Mouse (Mus musculus) E14TG2a.4 (cell line): ENCODE results near the gene Megf9.

Experiments
- CTCF ChIP-seq: conservative IDR thresholded peaks from 2 replicates; pipeline ENCODE4 v1.5.1; 2014; ENCODE audit warnings: low read length
- POU5F1 ChIP-seq: IDR thresholded peaks from 2 replicates; pipeline ENCODE4 v1.6.1; 2014; ENCODE audit warnings: low read length, borderline replicate concordance

DNA sequence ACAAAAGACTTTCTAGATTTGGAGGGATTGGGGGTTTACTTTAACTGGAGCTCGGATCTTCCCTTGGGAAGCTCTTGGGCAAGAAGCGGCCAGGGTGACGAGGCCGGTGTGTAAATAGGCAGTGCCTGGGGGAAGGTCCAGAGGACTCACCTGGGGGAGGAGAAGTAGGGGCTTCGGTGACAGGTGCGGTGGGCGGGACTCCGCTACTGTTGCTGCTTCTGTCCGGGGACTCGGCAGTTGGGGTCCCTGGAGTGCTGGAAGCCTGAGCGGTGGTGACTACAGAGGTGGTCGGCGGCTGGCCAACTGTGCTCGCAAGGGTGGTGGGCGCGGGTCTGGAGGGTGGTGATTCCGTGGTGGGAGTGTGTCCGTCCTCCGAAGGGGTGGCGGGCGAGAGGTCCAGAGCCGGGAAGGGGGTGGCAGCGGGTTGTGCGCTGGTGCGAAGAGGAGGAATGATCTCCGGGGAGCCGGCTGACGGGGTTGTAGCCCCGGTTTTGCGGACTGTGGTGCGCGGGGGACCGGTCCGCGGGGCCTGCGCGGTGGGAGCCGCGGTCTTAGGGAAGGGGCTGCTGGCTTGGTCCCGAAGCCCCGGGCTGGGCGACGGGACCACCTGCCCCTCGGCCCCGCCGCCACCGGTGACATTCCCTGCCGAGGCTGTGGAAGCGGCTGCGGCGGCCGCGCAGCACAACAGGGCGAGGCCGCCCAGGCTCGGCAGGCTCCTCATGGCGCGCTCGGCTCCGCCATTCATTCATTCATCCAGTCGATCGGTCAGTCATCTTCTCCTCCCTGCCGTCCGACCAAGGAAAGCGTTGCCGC, 511 bp downstream of the Megf9 start:
- no peak for TF ChIP-seq CTCF
- no peak for TF ChIP-seq POU5F1
